Mouse (Mus musculus): ENCODE results near the gene Gm11985.
"Not testable (repeated sequence)": the region's sequence is repeated elsewhere in the genome, so short reads cannot be mapped to it uniquely, and the experiment has no call there.

Gene Gm11985

DNA sequence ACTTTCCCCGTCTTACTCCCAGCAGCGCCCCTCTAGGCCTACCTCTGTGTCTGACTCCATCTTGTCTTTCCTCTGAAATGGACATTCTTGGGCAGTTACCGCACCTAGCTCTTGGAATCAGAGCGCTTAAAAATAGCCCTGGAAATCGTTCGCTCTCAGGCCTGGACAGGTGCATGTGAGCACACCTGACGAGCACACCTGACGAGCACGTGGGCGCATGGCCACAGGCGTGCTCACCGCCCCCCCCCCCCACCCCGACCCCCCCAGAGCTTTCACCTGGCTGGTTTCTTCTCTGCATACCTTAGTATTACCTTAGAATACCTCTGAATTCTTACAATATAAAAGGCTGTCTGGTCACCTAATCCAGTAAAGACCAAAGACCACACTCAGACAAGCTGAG lies at the start of gene Gm11985:
Gene Gm11985 (minus strand): TSS at position 101 of the 400 bp plus-strand sequence.
- DNase-seq, result no peak

DNA sequence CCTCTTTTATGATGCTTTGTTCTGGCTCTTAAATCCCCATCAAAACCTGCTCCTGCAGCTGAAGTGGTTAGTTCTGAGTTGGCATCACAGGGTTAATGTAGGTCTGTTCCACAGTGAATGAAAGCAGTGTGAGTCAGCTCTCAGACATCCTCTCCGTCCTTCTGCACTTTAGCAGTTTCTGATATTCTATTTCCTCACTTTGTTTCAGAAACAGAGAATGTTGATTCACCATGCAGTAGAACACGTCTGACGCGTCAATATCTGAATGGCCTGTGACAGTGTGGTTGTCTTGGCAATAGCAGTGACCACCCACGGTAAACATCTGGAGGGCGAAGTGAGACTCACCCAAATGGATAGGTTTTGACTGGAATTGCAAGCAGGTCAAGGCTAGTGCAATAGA lies 49.3 kb upstream of the Gm11985 start:
- DNase-seq, result no peak

DNA sequence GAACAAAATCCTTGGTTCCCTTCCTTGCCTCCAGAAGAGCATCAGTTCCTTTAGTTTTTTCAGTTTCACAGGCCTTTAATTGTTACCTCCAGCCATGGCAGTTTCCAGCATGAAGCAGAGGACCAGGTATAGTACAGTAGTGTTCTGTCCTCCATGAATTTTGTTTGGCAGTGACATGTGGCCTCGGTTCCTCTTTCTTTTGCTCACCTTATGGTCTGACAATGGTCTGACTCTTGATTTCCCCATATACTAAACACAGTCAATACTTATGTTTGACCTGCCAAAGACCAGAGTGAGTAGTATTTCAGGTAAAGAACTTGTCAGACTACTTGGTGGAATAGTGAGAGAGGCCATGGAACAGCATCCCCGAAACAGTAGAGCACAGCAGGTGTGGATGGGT lies 48.4 kb upstream of the Gm11985 start:
- no peak for DNase-seq

DNA sequence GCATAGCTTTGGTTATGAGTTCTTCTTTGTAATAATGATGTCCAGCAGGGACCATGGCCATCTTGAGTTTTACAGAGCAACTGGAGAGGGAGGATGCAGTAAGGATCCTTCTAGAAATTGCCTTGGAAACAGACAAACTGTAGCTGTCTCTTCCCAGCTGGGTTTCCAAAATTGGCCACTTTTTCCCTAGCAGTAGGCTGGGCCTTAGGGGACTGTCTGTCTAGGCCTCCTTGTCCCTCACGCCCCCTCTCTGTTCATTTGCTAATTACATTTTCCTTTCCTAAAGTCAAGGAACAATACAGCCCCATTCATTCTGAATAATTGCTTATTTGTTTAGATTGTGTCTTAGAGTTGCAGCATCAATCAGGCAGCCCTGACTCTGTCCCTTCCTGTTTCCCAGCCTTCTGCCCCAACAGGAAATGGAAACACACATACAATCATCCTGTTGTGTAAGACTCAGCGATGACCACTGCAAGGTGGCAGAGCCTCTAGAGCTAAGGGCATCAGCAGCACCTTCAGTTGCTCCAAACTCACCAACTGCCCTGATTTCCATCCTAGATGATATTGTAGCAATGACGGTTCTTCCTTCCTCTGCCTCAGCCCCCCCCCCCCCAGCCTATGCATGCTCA lies 46.7 kb upstream of the Gm11985 start:
- no peak for DNase-seq

DNA sequence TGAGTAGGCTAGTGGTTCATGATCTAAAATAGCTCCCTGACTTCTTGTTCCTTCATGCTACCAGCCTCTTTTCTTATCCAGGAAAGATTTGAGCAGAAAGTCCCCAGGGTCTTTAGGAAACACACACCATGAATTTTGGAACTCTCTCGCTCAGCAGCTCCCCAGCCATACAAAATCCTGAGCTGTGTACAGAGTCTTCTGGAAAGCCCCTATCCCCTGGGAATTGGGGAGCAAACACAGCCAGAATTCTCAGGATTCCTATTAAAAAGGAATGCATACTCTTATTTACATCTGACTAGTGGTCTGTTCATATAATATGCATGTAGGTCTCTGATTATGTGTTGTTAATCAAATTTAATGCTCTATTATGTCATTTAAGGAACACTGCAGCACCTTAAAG lies 46.1 kb upstream of the Gm11985 start:
- no peak for DNase-seq

DNA sequence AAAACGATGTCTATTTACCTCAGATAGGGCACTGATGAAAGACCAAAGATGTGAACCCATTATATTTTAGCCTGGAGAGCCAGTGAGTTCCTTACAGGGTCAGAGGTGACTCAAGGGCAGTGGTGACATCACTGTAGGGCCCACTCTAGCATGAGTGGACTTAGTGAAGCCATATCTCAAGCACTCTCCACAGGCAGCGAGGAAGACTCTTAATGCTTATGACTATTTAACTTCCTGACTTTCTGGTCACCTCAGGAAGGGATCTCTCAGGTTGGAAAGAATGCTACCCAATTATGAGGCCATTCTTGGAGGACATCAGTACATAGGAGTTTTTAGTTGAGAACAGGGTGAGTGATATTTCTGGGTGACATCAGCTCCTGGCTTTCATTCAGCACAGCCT lies 45.0 kb upstream of the Gm11985 start:
- no peak for DNase-seq

DNA sequence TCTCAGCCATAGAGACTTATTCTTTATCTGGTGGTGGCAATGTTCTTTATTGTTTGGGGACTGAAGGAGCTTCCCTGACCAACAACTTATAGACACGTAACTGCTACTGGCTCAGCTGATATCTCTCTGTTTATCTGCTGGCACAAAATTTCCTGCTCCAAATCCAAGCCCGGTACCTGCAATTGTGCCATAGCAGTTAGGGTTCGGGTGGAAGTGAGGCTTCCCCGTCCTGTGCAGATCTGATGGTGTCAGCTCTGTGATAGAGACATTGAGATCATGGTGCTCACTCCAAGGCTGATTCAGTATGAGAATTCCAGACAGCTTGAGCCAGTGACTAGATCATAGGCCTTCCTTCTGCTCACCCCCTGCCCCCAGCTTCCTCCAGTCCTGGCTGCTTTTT lies 43.6 kb upstream of the Gm11985 start:
- DNase-seq, result no peak

DNA sequence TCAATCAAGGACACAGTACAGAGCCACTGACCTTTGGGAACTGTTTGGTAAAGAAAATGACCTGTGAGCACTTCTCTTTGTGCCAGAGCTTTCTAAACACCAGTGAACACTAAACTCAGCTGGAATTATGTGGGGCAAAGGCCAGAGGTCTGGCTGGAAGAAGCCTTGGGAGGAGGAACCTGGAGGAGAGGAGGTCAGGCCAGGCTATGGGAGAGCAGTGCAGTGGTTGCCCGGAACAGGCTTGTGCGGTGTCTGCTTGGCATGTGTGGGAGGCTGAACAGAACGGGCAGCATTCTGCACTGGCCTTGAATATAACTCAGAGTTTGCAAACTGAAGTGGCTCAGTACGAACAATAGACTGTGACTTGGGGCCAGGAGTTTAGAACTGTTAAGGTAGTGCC lies 41.6 kb upstream of the Gm11985 start:
- no peak for DNase-seq

DNA sequence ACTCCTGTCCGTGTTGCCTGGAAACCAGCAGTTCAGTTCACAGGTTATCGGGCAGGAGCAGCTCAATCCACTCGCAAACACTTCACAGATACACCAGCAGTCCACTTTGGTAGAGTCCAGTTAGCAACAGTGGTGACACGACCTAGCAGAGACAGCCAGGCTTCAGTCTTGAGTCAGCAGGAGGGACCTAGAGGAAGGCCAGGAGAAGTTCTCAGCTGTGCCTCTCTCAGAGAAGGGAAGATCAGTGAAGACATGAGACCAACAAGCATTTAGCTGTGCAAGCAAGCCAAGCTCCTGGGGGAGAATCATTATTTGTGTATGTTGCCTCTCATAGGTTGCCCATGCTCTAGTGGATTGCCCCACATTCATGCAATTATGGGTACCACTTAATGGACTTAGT lies 39.7 kb upstream of the Gm11985 start:
- DNase-seq, result no peak

DNA sequence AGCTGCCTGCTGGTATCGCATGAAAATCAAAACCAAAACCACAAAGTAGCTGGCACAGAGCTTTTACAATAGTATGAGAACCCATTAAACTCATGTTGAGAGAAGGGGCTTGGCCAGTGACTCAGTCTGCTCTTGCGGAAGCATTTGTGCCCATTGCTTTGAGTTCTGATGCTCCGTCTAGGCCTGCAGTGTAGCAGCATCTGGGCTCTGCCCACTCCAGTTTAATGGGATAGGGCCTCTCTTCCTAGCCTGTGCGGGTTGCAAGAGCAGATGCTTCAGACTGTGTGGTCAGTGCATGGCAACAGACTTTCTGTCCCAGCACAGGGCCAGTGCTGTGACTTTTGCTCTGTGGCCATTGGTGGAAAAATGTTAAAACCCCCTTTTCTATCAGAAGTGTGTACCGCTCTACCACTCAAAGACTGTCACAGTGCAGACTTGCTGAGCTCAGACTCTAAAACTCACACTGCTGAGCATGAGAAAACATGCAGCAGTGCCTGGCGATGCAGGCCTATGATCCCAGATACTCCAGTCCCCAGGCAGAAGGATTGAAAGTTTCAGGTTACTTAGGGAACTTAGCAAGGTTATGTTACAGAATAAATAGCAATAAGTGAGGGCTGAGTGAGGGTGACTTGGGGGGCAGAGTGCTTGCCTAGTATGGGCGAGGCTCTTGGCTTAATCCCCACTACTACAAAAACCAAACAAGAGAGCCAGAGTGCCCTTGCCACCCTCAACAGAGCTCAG lies 38.6 kb upstream of the Gm11985 start:
- DNase-seq, result no peak

DNA sequence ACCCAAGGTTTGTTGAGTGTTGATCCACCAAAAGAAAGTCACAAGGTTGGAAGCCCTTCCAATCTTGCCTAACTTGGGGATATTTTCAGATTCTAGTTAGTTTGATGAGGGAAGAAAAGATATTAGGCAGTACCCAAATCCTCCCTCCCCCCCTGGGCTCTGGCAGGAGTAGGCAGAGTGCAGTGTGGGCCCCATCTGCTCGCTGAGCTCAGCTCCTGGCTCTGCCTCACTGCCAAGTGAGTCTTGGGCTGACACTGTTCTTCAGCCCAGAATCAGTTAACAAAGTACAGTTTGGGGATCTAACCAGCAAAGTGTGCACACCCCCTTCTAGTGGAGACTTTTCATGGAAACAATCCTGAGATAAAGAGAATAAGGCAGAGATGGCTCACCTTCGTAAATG lies 37.8 kb upstream of the Gm11985 start:
- peak; percentile 83 for DNase-seq

DNA sequence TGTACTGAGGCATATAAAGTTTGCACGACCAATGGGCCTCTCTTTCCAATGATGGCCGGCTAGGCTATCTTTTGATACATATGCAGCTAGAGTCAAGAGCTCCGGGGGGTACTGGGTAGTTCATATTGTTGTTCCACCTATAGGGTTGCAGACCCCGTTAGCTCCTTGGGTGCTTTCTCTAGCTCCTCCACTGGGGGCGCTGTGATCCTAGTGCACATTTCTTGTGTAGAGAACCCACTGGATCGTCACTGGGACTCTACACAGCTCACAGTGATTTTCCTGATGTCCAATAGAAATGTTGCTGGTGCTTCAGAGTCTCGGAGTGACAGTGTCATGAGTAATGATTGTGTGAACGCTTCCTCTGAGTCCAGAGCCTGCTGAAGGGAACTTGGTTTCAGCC lies 33.5 kb upstream of the Gm11985 start:
- DNase-seq, result not testable (repeated sequence)

DNA sequence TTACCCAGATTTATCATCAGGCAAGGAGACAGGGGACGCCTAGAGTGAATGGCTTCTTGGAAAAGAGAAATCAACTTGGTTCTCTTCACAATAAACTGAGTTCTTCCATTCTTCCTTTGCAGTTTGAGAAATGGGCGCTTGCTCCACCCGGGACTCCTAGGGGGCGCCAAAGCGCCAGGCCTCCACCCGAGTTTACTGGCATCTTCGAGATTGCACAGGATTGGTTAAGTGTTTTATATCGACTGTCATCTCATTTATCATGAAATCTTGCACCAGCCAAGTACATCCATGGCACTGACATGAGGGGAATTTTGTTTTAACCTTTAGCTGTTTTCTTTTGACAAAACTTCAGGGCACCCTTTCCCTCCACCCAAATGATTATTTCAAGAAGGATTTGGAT lies 27.3 kb upstream of the Gm11985 start:
- DNase-seq, result peak; percentile 42

DNA sequence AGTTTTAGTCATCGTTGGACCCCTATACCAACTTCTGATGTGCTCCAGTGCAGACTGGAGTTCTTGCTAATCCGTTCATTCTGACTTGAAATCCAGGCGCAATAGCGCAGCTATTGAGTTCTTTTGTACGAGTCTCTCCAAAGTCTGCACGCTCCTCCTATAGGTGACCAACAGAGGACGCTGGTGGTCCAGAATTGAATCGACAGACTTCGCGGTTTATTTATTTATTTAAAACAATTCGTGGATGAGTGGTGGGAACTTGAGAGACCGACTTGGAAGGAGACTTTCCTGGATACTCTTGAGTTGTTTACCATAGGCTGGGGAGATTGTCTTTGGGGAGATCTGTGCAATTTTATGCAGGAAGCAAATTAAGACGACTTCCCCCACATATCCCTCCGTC lies 26.4 kb upstream of the Gm11985 start:
- peak; percentile 55 for DNase-seq

DNA sequence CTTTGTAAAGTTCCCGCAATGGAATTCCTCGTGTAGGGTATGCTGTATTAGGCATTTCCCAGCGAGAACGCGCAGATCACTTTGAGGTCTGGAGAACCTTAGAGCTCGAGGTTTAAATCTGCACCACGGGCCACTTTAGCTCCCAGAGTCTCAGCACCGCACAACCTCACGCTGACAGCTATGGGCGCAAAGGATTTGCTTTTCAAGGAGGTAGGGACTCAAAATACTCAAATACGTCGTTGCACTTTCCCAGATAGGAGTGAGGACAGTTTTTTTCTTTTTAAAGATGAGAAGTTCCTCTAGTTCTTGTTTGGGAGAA lies 25.9 kb upstream of the Gm11985 start:
- no peak for DNase-seq

DNA sequence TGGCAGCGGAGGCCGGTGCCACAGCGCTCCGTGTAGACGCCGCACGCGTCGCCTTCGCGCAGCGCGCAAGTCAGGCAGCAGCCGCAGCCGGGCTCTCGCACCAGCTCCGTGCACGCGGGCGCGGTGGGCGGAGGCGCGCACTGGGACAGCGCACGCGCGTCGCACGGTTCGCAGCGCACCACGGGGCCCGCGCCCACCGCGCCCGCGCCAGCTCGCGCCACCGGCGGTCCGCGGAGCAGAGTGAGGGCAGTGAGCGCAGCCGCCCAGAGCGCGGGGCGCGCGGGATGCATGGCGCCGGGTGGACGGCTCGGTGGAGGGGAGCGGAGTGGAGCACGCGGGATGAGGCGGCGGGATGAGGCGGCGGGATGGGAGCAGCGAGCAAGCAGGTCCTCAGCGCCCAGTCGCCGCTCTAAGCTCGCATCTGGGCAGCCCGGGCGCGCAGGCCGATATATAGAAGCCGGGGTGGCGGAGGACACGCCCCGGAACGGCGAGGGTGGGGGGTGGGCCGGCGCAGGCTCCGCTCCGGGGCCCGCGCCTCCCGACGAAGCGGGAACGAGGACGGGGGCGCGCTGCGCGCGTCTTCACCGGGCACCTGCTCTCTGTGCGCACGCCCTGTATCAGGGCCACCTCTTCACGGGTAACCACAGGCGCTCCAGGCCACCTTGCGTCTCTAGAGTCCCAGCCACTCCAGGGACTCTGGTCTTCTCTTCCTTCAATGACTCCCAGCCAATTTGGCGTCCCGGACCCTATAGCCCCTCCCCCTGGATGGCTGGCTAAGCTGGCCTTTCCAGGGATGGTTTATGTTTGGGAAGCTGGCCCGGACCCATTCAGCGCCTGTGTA lies 25.4 kb upstream of the Gm11985 start, which contains the start of gene Igfbp3:
Gene Igfbp3 (minus strand): TSS at position 423 of the 841 bp plus-strand sequence.
- peak; percentile 82 for DNase-seq

DNA sequence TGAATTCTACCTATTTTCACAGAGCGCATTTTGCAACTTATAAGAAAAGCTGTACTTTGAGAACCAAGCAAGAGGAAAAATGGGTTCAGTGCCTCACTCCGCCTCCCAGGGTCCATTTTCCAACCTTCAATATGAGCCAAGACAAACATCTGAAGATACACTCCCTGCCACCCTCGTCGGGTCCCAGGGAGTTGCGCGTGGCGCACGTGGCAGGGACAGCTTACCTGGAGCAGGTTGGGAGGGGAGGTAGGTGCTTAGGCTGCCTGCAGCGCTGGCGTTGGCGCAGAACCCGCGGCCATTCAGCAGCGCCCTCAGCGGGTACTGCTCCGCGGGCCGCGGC lies 24.8 kb upstream of the Gm11985 start:
- no peak for DNase-seq

DNA sequence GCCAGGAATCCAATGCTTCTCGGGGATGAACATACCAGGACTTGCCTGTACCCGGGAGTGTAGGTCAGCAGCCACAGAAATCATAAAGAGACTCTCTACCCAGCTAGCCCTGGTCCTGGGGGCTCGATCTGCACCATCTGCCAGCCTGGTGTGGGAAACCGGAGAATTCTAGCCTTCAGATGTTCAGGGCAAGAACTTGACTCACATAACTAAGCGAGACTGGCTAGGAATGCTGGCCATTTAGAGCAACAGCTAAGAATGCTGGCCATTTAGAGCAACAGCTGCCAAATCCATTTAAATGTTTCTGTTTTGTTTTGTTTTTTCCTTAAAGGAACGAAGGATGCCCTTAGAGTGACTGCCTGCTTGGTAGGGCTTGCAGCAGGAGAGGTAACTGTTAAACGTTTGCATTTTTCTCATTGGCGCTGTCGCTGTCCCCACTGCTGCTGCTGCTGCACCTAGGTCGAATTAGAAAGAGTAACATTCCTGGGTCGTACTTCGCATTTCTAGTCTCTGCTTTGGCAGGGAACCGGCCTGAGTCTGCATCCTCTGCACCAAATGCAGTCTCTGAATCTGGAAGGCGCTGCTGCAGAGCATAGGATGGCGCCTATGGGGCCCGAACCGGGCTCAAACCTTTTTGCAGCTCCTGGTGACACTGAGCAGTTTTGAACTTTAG lies 23.9 kb upstream of the Gm11985 start:
- DNase-seq, result no peak

DNA sequence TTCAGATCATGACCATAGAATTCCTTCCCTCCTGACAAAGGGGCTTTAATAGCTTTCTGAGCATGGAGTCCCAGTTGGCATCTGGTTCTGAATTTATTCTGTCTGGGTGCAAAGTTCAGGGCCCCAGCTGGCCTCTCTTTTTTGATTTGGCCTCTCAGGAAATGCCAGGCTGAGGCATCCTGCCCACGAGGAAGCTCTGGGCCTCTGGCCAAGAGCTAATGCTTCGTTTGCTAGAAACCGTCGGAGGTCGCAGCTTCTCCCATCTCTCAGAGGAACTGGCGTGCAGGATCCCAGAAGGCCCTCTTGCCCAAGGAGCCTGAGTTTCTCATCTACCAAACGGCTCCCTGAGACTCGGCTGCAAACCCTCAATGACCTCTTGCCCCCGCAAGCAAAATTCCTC lies 22.8 kb upstream of the Gm11985 start:
- DNase-seq, result no peak

DNA sequence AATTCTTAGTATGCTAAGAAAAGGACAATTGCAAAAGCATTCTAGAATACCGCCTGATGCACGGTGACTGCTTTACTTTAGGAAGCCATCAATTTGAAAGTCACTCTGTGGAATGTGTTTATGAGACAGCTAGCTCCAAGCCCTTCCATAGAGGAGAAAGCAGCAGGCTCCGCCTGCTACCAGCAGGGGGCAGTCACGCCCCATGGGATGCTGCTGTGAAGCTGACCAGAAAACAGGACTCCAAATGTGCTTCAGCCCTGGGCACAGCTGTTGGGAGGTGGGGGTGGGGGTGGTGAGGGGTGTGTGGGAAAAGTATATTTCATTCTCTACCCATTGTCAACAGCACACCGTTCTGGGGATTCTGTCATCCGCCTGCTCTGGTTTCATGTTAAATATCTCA lies 22.0 kb upstream of the Gm11985 start:
- DNase-seq, result peak; percentile 56

DNA sequence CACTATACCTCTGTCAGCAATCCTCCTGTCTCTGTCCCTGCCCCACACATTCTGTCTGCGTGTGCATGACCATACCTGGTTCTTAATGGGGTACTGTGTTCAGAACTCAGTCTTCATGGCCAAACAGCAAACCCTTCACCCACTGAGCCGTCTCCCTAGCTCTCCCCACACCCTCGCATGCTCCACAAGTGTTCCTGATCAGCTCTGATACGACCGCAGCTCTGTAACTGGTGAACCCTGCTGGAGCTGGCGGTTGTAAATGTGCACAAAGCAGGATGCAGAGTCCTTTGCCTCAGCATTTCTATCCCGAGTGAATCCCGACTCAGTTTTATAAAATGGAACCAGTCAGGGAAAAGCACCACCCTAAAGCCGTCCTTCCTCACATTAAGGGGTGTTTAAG lies 15.5 kb upstream of the Gm11985 start:
- no peak for DNase-seq

DNA sequence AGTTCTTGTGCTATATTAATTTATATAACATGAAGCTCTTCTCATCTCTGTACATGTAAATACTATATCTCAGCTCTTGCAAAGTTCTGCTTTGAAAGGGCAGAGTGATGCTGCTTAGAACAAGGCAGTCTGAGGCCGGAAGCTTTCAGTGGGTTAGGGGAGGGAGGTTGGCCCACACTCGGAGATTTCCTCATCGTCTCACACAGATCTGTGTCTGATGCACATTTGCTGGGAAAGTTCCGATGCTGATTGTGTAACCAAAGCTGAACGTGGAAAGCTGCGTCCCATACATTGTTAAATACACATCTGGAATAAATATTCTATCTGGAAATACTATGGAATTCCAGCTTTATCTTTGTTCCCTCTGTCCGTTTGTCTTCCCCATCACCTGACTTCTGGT lies 13.8 kb upstream of the Gm11985 start:
- no peak for DNase-seq

DNA sequence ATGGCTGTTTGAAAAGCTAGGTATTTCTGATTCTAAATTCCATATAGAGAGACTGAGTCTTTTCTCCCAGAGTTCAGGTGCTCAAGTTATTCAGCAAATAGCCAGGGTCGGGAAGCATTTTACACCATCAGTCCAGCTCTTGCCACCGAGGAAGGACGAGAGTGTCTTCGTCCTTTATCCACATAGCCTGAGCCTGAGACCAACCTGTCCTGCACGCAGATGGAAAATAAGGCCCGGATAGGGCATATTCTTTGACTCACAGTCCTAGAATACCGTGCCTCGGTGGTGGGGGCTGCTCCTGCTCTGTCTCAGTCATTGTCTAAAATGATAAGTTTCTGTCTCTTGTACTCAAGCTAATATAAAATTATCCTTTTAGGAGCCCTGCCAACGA lies 12.0 kb upstream of the Gm11985 start:
- no peak for DNase-seq

Measured in layer of hippocampus, adult 9-11 months (tissue).